Mouse (Mus musculus) regulatory T cell (primary cell): ENCODE data around the gene Gm7544.
"Not testable (repeated sequence)": the region's sequence is repeated elsewhere in the genome, so short reads cannot be mapped to it uniquely, and the experiment has no call there.

Experiments used
- in situ Hi-C: fragments of 300-600 bp; cut with MboI, MseI; formaldehyde crosslinking; loops from one replicate; pipeline ENCODE4 v1.15.1; 2025; ENCODE audit warnings: high pct_unique_total_duplicates

Gm7544 gene

DNA sequence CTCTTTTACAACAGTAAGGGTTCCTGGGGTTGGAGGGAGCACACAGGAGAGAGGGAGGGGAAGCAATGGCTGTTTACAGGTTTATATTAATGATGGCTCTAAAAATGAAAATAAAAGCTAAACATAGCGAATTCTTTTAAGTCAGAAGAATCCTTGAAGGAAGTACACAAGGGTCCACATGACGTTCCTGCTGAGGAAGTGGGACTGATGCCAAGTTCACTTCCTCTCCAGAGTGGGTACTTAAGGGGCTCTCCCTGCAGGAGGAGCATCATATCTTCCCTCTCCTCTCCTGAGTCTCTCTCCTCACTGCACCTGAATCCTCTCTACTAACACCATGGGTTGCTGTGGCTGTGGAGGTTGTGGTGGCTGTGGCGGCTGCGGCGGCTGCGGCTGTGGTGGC, 31.2 kb downstream of the Gm7544 start, which contains the start of gene A030014E15Rik:
A030014E15Rik (plus strand) TSS at position 268 of the 400 bp plus-strand sequence.
- in situ Hi-C loops: no loop called here

DNA sequence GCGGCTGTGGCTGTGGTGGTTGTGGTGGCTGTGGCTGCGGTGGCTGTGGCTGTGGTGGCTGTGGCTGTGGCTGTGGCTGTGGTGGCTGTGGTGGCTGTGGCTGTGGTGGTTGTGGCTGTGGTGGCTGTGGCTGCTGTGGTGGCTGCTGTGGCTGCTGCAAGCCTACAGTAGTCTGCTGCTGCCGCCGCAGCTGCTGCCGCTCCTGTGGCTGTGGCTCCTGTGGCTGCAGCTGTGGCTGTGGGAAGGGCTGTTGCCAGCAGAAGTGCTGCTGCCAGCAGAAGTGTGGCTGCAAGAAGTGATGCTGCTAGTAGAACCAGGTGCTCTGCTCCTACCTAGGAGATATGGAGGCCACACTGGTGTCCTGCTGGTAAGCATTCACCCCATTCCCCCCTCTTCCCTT, 42.4 kb downstream of the Gm7544 start:
- in situ Hi-C loops: not testable (repeated sequence)

- in situ Hi-C loops: no loop called here
Observed at GRCm38 (mm10) chr1:82913025-82913424, 42.8 kb downstream of the Gm7544 start, which contains the start of gene A030005L19Rik. Gene A030005L19Rik (plus strand): TSS chr1:82913325.

DNA sequence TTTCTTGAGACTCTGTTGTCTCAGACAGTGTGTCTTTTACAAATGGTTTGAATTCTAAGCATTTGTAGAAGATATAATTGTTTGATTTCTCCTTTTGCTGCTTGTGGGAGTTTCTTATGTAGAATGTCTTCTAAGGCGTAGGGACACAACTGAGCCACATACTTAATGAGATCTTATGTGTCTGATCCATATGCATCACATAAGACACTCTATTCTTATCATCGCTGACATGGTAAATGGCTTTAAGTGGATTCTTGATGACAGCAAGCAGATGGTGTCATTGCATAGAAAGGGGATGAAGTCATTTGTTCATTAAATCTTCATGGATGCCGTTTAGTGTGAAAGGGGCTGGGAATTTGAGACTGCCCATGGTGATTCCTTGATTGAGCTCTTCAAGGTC, 49.9 kb downstream of the Gm7544 start:
- in situ Hi-C loops: no loop called here
